Mouse (Mus musculus): ENCODE results near the gene Pax8. TPM values are rescaled to one million over a fixed set of nuclear protein-coding genes. Genes with fewer than 3 reads are reported as not detected.

Pax8 gene
- under 1 TPM; 0.02 to 0.18 TPM for polyA plus RNA-seq (2012; fragmentation: generic; extraction: Trizol)

GRCm38 (mm10) chr2:24475420-24475819, at the start of gene Pax8:
Pax8 (minus strand) TSS chr2:24475599.

Other genes starting within 250 kb of the Pax8 start
- gene Il1f5, start 198.6 kb downstream of the Pax8 start, polyA plus RNA-seq (2012; fragmentation: generic; extraction: Trizol), result not detected
- gene Il1f10, start 184.4 kb downstream of the Pax8 start, polyA plus RNA-seq (2012; fragmentation: generic; extraction: Trizol), result not detected
- 10 to 100 TPM in 1 of 2 experiments, under 1 TPM in 1; 0.04 to 12.5 TPM for gene Il1rn, start 138.7 kb downstream of the Pax8 start, polyA plus RNA-seq (2012; fragmentation: generic; extraction: Trizol)
- 1 to 10 TPM in 1 of 2 experiments, not detected in 1; 1.7 TPM for gene Psd4, start 108.0 kb downstream of the Pax8 start, polyA plus RNA-seq (2012; fragmentation: generic; extraction: Trizol)

Data from C3H10T1/2 (cell line).